Mouse (Mus musculus) stomach, embryonic 16.5 days (tissue): ENCODE data around the gene Itgae. TPM values are rescaled to one million over a fixed set of nuclear protein-coding genes. Genes with fewer than 3 reads are reported as not detected.

ENCODE experiments used
- ATAC-seq: fragments of 200-750 bp; cut with Nextera tagmentation; 2 replicates; pipeline ENCODE4 v1.8.0; 2017; ENCODE audit warnings: moderate number of reproducible peaks, moderate TSS enrichment; ENCODE audit not compliant: insufficient read depth, low FRiP score
- H3K27ac ChIP-seq: fragments of 300-500 bp; sonication (generic); 2 replicates; pipeline ENCODE4 v1.5.1; 2014; ENCODE audit warnings: low read length
- H3K27me3 ChIP-seq: fragments of 300-500 bp; sonication (generic); 2 replicates; pipeline ENCODE4 v1.6.1; 2014; ENCODE audit warnings: low read length, control low read depth, mixed read lengths; ENCODE audit not compliant: control insufficient read depth, insufficient read depth
- H3K36me3 ChIP-seq: fragments of 300-500 bp; sonication (generic); 2 replicates; pipeline ENCODE4 v1.6.1; 2014; ENCODE audit warnings: low read length; ENCODE audit not compliant: control insufficient read depth, insufficient read depth
- H3K4me1 ChIP-seq: fragments of 300-500 bp; sonication (generic); 2 replicates; pipeline ENCODE4 v1.6.1; 2014; ENCODE audit warnings: low read length, control low read depth, mixed read lengths; ENCODE audit not compliant: control insufficient read depth, insufficient read depth
- H3K4me2 ChIP-seq: fragments of 300-500 bp; sonication (generic); 2 replicates; pipeline ENCODE4 v1.6.1; 2014; ENCODE audit warnings: low read depth, low read length, mixed read lengths
- H3K4me3 ChIP-seq: fragments of 300-500 bp; sonication (generic); replicated peaks from 2 replicates; pipeline ENCODE4 v1.5.1; 2014; ENCODE audit warnings: mild to moderate bottlenecking, low read length
- H3K9ac ChIP-seq: fragments of 300-500 bp; sonication (generic); 2 replicates; pipeline ENCODE4 v1.6.1; 2014; ENCODE audit warnings: low read length
- H3K9me3 ChIP-seq: fragments of 300-500 bp; sonication (generic); replicated peaks from 2 replicates; pipeline ENCODE4 v1.6.1; 2016; ENCODE audit warnings: low read length, control low read depth; ENCODE audit not compliant: control insufficient read depth
- WGBS: fragments of 180-500 bp; shearing (Covaris S2); extraction: QIAGEN DNeasy Blood & Tissue Kit; methylation state at CpG from one replicate; pipeline ENCODE4 v1.1.7; 2014; 5-methylcytosine and 5-hydroxymethylcytosine counted together
- polyA plus RNA-seq: library from polyadenylated mRNA; unstranded; fragments of >200 nt; fragmentation: Nextera tagmentation; extraction: Ambion mirVana; gene quantifications from 2 replicates; pipeline ENCODE4 v1.2.1, GENCODE M21; 2015

The Itgae gene
- polyA plus RNA-seq, 1 experiment from 2014 or later = 0.36 TPM

GRCm38 (mm10) chr11:73159957-73160810, 69.8 kb downstream of the Itgae start, which contains the start of gene P2rx5:
Gene P2rx5, plus strand, starts transcription at chr11:73160421.
- H3K27ac ChIP-seq = no peak within 1 kb of the TSS
- ATAC-seq = peak; percentile 71
- H3K36me3 ChIP-seq = no peaks in the 10 kb centered on the region
- H3K27me3 ChIP-seq = peaks cover 11% of the 10 kb centered on the region
- H3K4me1 ChIP-seq = peaks cover 3% of the 10 kb centered on the region; the same call in 1 of the 2 replicates
- WGBS = 2% methylated on average over 43 of the region's 49 CpGs
- H3K9ac ChIP-seq = peak within 1 kb of the TSS; percentile 69
- H3K4me3 ChIP-seq = peak within 1 kb of the TSS; percentile 49
- H3K4me2 ChIP-seq = peak within 1 kb of the TSS; percentile 83
- H3K9me3 ChIP-seq = no peaks in the 10 kb centered on the region

GRCm38 (mm10) chr11:73160811-73161200, 70.4 kb downstream of the Itgae start:
- Histone ChIP-seq H3K27me3 (peaks cover 11% of the 10 kb centered on the region), H3K9ac (peak overlapping the region; percentile 69; the same call in 1 of the 2 replicates)

DNA sequence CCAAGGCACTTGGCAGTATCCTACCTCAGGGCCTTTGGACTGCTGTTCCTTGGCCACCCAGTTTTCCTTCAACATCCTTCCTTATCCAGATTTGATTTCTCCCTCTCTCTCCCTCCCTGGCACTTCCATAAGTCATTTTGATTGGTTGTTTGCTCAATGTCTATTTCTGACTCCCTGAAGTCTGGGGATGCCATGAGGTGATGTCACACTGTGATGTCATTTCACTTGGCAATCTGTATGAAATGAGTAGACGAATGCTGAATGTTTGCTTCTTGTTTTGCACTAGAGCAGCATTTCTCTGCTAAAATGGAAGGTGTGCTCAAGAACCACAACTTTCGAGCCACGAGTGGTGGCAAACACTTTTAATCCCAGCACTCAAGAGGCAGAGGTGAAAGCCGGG, 71.2 kb downstream of the Itgae start:
- H3K4me1 ChIP-seq = peaks cover 3% of the 10 kb centered on the region; the same call in 1 of the 2 replicates
- peaks cover 11% of the 10 kb centered on the region for H3K27me3 ChIP-seq
- ATAC-seq = no peak
- H3K27ac ChIP-seq = no peak overlapping the region
- no peak overlapping the region for H3K4me3 ChIP-seq
- H3K9ac ChIP-seq = no peak overlapping the region
- no peaks in the 10 kb centered on the region for H3K36me3 ChIP-seq
- no peak overlapping the region for H3K4me2 ChIP-seq
- no peaks in the 10 kb centered on the region for H3K9me3 ChIP-seq
- 80% methylated on average over 4 of the region's 4 CpGs for WGBS

More at GRCm38 (mm10) chr11:73160811-73161200, 70.4 kb downstream of the Itgae start:
- H3K4me2 ChIP-seq = peak overlapping the region; percentile 83
- H3K9me3 ChIP-seq = no peaks in the 10 kb centered on the region
- H3K4me3 ChIP-seq = peak overlapping the region; percentile 49
- H3K27ac ChIP-seq = no peak overlapping the region
- ATAC-seq = no peak
- 20% methylated on average over 6 of the region's 6 CpGs for WGBS
- peaks cover 3% of the 10 kb centered on the region; the same call in 1 of the 2 replicates for H3K4me1 ChIP-seq
- H3K36me3 ChIP-seq = no peaks in the 10 kb centered on the region

DNA sequence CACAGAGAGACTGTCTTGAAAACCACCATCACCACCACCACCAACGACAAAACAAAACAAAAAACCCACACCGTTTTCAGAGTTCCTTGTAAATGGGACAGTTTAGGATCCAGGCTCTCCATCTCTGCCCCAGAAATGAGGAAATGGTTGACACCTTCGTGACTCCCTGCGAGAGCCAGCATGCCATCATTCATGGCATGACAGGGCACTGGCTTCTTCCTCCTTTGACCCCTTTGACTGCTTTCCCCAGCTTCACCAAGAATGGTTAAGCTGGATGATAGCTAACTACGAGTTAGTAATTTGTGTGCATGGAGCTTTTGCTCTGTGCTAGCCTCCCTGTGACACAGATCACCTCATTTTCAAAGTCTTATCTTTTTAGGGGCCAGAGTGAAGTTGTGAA, 71.9 kb downstream of the Itgae start:
- peaks cover 3% of the 10 kb centered on the region; the same call in 1 of the 2 replicates for H3K4me1 ChIP-seq
- peaks cover 11% of the 10 kb centered on the region for H3K27me3 ChIP-seq
- no peaks in the 10 kb centered on the region for H3K9me3 ChIP-seq
- WGBS = 44% methylated on average over 5 of the region's 5 CpGs
- H3K27ac ChIP-seq = no peak overlapping the region
- H3K9ac ChIP-seq = no peak overlapping the region
- ATAC-seq = no peak
- H3K4me3 ChIP-seq = no peak overlapping the region
- H3K36me3 ChIP-seq = no peaks in the 10 kb centered on the region
- no peak overlapping the region for H3K4me2 ChIP-seq

DNA sequence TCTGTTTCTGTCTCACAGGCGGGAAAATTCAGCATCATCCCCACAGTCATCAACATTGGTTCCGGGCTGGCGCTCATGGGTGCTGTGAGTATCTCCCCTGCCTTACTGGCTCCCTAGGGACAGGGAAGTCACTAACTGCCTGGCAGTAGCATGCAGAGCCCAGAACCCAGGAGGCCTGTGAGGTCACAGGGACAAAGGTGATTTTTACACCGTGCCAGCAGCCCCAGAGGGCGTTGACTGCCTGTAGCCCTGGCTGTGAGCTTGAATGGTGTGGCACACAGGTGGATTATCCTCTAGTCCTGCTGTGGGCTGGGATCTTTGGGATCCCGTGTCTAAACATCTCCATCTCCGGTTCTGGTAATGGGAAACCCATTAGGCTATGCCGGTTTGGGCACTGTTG, 77.7 kb downstream of the Itgae start:
- no peak overlapping the region for H3K4me3 ChIP-seq
- H3K36me3 ChIP-seq = no peaks in the 10 kb centered on the region
- 80% methylated on average over 8 of the region's 8 CpGs for WGBS
- ATAC-seq = no peak
- no peak overlapping the region for H3K9ac ChIP-seq
- H3K4me1 ChIP-seq = peaks cover 19% of the 10 kb centered on the region
- no peaks in the 10 kb centered on the region for H3K9me3 ChIP-seq
- no peak overlapping the region for H3K4me2 ChIP-seq
- H3K27ac ChIP-seq = no peak overlapping the region
- H3K27me3 ChIP-seq = no peaks in the 10 kb centered on the region

DNA sequence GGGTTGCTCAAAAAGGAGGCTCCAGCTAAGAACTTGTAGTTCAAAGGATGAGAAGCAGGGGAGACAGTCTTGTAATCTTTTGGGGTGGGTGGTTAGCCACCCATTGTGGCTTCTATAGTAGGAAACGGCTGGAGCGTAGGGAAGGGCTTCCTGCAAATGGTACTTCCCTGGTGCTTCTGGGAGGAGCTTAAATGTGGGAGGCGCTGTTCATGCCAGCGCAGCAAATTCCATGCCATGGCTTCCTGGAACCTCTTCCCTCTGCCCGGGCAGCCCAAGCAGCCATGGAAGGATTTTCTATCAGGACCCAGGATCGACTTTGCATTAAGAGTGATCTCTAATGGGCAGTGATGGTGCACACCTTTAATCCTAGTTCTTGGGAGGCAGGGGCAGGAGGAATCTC, 78.2 kb downstream of the Itgae start:
- no peak for ATAC-seq
- Histone ChIP-seq H3K4me2 (no peak overlapping the region), H3K4me3 (no peak overlapping the region), H3K36me3 (no peaks in the 10 kb centered on the region), H3K27me3 (no peaks in the 10 kb centered on the region), H3K27ac (no peak overlapping the region), H3K4me1 (peaks cover 19% of the 10 kb centered on the region), H3K9me3 (no peaks in the 10 kb centered on the region), H3K9ac (no peak overlapping the region)
- 76% methylated on average over 6 of the region's 6 CpGs for WGBS

DNA sequence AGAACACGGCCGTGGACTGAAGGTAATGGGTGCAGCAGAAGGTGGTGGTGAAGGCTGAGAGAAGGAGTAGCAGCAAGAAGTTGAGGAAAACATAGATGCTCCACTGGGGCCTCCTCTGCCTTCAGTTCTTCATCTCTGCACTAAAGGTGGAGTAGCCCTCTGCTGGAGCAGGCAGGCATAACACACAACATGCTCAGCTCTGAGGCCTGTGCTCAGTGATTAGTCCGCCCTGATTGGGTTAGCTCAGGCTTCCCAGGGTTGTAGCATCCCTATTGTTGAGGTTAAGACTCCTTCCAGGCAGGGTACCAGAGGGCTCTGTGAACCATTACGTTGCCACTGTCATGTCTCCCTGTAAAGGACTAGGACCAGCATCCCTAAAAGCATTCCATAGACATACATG, 78.8 kb downstream of the Itgae start:
- Histone ChIP-seq H3K27me3 (no peaks in the 10 kb centered on the region), H3K4me1 (peaks cover 19% of the 10 kb centered on the region), H3K27ac (no peak overlapping the region), H3K9ac (no peak overlapping the region), H3K36me3 (peaks cover 5% of the 10 kb centered on the region; the same call in 1 of the 2 replicates), H3K9me3 (no peaks in the 10 kb centered on the region), H3K4me3 (no peak overlapping the region), H3K4me2 (no peak overlapping the region)
- WGBS = 41% methylated on average over 4 of the region's 4 CpGs
- 0 out of 2 replicates have a peak, but pooled peaks have one; percentile 15 for ATAC-seq

- H3K27ac ChIP-seq = peak overlapping the region; percentile 56
- no peak overlapping the region for H3K4me3 ChIP-seq
- WGBS = 27% methylated on average over 5 of the region's 5 CpGs
- peaks cover 8% of the 10 kb centered on the region; the same call in 1 of the 2 replicates for H3K36me3 ChIP-seq
- H3K9me3 ChIP-seq = no peaks in the 10 kb centered on the region
- H3K4me1 ChIP-seq = peaks cover 30% of the 10 kb centered on the region
- no peak for ATAC-seq
- H3K4me2 ChIP-seq = no peak overlapping the region
- no peaks in the 10 kb centered on the region for H3K27me3 ChIP-seq
- peak overlapping the region; percentile 46 for H3K9ac ChIP-seq
Measured at GRCm38 (mm10) chr11:73172186-73172585, 81.8 kb downstream of the Itgae start.

- no peak for ATAC-seq
- WGBS = 25% methylated on average over 8 of the region's 8 CpGs
- H3K27ac ChIP-seq = peak overlapping the region; percentile 86; the same call in 1 of the 2 replicates
Measured at GRCm38 (mm10) chr11:73175612-73176011, 85.2 kb downstream of the Itgae start.

More at GRCm38 (mm10) chr11:73175612-73176011, 85.2 kb downstream of the Itgae start:
- Histone ChIP-seq H3K4me3 (peak overlapping the region; percentile 99), H3K9me3 (no peaks in the 10 kb centered on the region), H3K4me1 (peaks cover 39% of the 10 kb centered on the region), H3K27me3 (no peaks in the 10 kb centered on the region), H3K4me2 (peak overlapping the region; percentile 93), H3K9ac (peak overlapping the region; percentile 91), H3K36me3 (peaks cover 8% of the 10 kb centered on the region; the same call in 1 of the 2 replicates)
